ENCODE assay signal across 14 mouse cellular contexts in the genomic region with DNA sequence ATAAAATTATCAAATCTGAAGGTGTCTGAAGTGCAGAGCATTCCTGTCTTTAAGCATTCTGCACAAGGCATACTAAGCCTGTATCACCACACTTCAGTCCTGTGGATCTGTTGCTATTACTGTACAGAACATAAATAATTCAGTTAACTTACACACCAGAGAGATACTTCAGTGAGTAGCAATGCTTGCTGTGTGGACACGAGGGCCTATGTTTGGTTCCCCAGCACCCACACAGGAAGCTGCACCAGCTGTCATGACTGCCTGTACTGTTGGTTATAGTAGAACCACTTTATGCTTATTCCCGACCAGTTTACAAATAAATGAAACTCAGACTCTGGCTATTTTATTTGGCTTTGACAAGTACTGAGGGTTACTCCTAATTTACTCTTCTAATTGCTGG.
"Had no signal": no experiment of that assay in that cellular context is flagged by ENCODE, and none has a peak within 500 bp of the region (broad histone marks: within the 10 kb centered on the region; RNA-seq: fewer than 3 reads in every experiment).

No protein-coding gene starts in this region.

- H3K9me3 ChIP-seq: intestine, embryonic 15.5 days; limb, embryonic 13.5 days; midbrain, embryonic 13.5 days; neural tube, embryonic 15.5 days had no signal

- H3K27me3 ChIP-seq: intestine, embryonic 15.5 days; midbrain, embryonic 13.5 days; neural tube, embryonic 15.5 days had no signal

- H3K4me1 ChIP-seq: intestine, embryonic 15.5 days; midbrain, embryonic 13.5 days; neural tube, embryonic 15.5 days had no signal

- H3K27ac ChIP-seq: intestine, embryonic 15.5 days; layer of hippocampus, adult 2 months; limb, embryonic 13.5 days; liver, embryonic 14.5 days; midbrain, embryonic 13.5 days; neural tube, embryonic 15.5 days had no signal

- H3K9ac ChIP-seq: intestine, embryonic 15.5 days; limb, embryonic 13.5 days; liver, embryonic 14.5 days; midbrain, embryonic 13.5 days; neural tube, embryonic 15.5 days had no signal

- H3K36me3 ChIP-seq: intestine, embryonic 15.5 days; limb, embryonic 13.5 days; midbrain, embryonic 13.5 days; neural tube, embryonic 15.5 days had no signal

- DNase-seq: kidney, adult 18-20 months; kidney, postnatal 10 days; kidney, postnatal 4 days; lung, adult 18-20 months; spleen, adult 18-20 months; thymus, adult 2 months; thymus, postnatal 25 days had no signal

- H3K4me2 ChIP-seq: intestine, embryonic 15.5 days; limb, embryonic 13.5 days; midbrain, embryonic 13.5 days; neural tube, embryonic 15.5 days had no signal

- ATAC-seq: intestine, embryonic 15.5 days; midbrain, embryonic 13.5 days had no signal

- H3K4me3 ChIP-seq: intestine, embryonic 15.5 days; layer of hippocampus, adult 2 months; limb, embryonic 13.5 days; midbrain, embryonic 13.5 days; myocyte; neural tube, embryonic 15.5 days had no signal
